Mouse (Mus musculus): ENCODE measurements around the gene Ttc5. TPM values are rescaled to one million over a fixed set of nuclear protein-coding genes. Genes with fewer than 3 reads are reported as not detected.
"Not testable (repeated sequence)": the region's sequence is repeated elsewhere in the genome, so short reads cannot be mapped to it uniquely, and the experiment has no call there.

Ttc5 gene
- total RNA-seq, 2 experiments from 2014 or later, result 63.5 to 65.5 TPM

GRCm38 (mm10) chr14:50765736-50766135, 19.6 kb downstream of the Ttc5 start:
- DNase-seq, result no peak

- peak in 1 of 2 experiments; percentile 21 for DNase-seq
Observed at GRCm38 (mm10) chr14:50758416-50759085, 26.8 kb downstream of the Ttc5 start.

GRCm38 (mm10) chr14:50744994-50745393, 40.3 kb downstream of the Ttc5 start, which contains the start of gene Olfr749:
Olfr749 (minus strand) TSS chr14:50745094.
- DNase-seq, result no peak

- no peak for DNase-seq
Observed at GRCm38 (mm10) chr14:50741584-50741983, 43.7 kb downstream of the Ttc5 start.

GRCm38 (mm10) chr14:50740334-50740733, 45.0 kb downstream of the Ttc5 start:
- DNase-seq, result no peak

GRCm38 (mm10) chr14:50722371-50722770, 62.9 kb downstream of the Ttc5 start:
- not testable (repeated sequence) for DNase-seq

GRCm38 (mm10) chr14:50719875-50720274, 65.4 kb downstream of the Ttc5 start:
- DNase-seq, result not testable (repeated sequence)

Other genes starting within 250 kb of the Ttc5 start
- not detected for gene Olfr744, start 170.6 kb downstream of the Ttc5 start, total RNA-seq (2021)
- gene Olfr745, start 146.1 kb downstream of the Ttc5 start, total RNA-seq (2021), result not detected
- gene Olfr746, start 138.4 kb downstream of the Ttc5 start, total RNA-seq (2021), result not detected
- not detected for gene Olfr747, start 92.3 kb downstream of the Ttc5 start, total RNA-seq (2021)
- not detected for gene Olfr748, start 78.1 kb downstream of the Ttc5 start, total RNA-seq (2021)
- gene Olfr749, start 40.4 kb downstream of the Ttc5 start, total RNA-seq (2021), result not detected
- gene Ccnb1ip1, start 22.2 kb upstream of the Ttc5 start, total RNA-seq (2021), result not detected
- gene Parp2, start 22.3 kb upstream of the Ttc5 start, total RNA-seq (2021), result 10 to 100 TPM; 25.3 to 31.1 TPM
- gene Tep1, start 85.0 kb upstream of the Ttc5 start, total RNA-seq (2021), result 1 to 10 TPM; 2.0 to 4.6 TPM
- 1 to 10 TPM; 3.6 to 5.2 TPM for gene Klhl33, start 112.0 kb upstream of the Ttc5 start, total RNA-seq (2021)
- 10 to 100 TPM; 37.3 to 44.1 TPM for gene Osgep, start 139.4 kb upstream of the Ttc5 start, total RNA-seq (2021)
- 10 to 100 TPM; 67.9 to 72.3 TPM for gene Apex1, start 139.4 kb upstream of the Ttc5 start, total RNA-seq (2021)
- gene Pip4p1, start 145.3 kb upstream of the Ttc5 start, total RNA-seq (2021), result 100 to 1,000 TPM in 1 of 2 experiments, 10 to 100 TPM in 1; 89.8 to 103 TPM
- 10 to 100 TPM; 12.8 to 13.2 TPM for gene Pnp, start 145.6 kb upstream of the Ttc5 start, total RNA-seq (2021)
- 10 to 100 TPM; 14.2 to 17.0 TPM for gene Gm49342, start 159.0 kb upstream of the Ttc5 start, total RNA-seq (2021)
- under 1 TPM; 0.81 to 0.95 TPM for gene Pnp2, start 170.5 kb upstream of the Ttc5 start, total RNA-seq (2021)
- gene Rnase10, start 222.2 kb upstream of the Ttc5 start, total RNA-seq (2021), result not detected

Data from layer of hippocampus, postnatal 36 days (tissue).